Mouse (Mus musculus) lung, postnatal 14 days (tissue): ENCODE results near the gene Hoxd3.

ENCODE experiments used
- DNase-seq: peaks from one replicate; pipeline ENCODE4 v3.0.0; 2021

Gene Hoxd3

DNA sequence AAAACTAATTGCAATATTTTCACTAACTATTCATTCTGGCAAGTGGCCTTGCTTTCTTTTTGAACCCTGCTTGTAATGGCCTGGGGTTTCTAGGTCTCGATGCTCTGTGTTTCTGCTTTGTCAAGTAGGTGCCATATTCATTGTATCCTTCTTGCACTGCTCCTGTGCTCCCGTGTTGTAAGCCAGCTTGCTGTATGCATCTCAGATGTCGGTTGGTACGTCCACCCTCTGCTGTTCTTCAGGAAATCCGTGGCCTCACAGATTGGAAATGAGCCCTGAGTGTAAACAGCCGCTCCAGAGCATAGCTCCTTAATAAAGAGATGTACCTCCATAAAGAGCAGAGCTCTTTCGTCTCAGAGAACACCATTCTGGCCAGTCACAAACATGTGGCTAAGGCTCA is 4.1 kb upstream of the Hoxd3 start:
- DNase-seq: no peak

DNA sequence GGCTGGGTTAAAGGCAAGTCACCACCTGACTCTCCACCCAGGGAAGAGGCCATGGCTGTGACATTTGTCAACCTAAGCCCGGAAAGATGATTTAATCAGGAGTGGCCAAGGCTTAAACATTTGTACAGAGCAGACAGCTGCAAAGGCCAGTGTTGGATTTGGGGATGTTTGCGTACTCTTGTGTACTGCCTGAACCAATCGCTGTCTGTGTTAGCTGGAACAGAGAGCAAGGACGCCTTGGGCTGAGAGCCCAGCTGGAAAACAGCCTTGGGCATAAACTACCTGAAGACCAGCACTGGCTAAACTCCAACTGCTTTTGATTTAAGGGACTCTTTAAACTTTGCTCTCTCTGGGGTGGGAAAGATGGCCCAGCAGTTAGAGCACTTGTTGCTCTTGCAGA is 3.1 kb upstream of the Hoxd3 start:
- DNase-seq: no peak

DNA sequence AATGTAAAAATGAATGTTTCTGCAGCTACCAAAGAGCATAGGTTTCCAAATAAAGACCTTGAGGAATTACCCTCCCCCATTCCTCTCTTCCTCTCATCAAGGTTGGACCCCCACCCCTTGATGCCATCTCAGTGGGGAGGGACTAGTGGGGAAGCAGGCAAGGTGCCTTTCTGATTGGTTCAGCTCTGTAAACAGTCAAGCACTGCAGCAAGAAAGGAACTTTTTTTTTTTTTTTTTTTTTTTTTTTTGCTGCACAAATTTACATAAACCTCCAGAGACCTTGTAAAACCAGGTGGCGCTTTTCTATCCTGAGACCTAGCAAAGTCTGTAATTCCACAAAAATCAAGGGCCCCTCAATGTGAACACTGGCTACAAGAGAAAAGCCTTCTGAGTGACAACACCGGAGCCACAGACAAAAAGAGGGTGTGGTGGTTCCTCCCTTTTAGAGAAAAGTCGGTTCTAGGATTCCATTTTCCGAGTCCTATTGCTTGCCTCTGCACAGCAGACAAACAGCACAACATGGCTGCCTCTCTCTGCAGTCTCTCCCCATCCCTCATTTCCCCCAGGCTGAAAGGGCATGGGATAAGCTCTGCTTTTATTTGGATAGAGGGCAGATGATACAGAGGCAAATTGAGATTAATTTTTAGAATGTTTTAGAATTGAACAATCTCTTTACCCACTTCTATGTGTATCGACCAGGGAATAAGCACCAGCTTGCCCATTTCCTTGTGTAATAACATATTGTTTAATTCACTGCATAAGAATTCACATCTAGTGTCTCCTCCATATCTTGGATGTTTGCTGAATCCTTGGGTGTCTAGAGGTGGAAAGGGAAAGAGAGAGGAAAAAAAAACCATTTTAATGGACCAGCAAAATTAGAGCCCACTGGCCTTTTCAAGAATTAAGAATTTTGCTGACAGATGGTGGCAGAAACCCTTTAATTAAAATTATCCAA is 2.0 kb upstream of the Hoxd3 start:
- no peak for DNase-seq

DNA sequence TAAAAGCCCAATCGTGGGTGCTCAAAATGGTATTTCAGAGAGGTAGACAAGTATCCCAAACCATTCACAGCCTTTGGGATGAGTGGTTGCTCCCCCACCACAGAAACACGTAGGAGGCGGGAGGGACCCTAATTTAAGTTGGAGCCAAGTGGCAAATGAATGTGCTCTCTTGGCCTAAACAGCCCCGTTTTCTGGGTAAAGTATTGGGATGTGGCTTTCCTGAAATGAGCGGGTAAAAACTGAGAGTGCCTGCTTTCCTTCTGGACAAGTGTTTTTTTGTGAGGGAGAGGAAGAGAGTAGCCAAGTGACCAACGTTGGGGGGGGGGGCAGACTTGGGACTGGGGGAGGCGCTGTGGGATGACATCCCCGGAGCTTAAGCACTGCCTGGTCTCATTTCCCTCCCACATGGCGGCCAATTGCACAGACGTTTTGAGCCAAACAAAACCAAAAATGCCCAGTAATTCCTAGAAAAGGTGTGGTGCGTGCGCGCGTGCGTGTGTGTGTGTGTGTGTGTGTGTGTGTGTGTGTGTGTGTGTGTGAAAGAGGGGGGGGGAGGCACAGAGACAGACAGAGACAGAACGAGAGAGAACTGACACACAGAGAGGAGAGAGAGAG is 691 bp upstream of the Hoxd3 start:
- DNase-seq: no peak

DNA sequence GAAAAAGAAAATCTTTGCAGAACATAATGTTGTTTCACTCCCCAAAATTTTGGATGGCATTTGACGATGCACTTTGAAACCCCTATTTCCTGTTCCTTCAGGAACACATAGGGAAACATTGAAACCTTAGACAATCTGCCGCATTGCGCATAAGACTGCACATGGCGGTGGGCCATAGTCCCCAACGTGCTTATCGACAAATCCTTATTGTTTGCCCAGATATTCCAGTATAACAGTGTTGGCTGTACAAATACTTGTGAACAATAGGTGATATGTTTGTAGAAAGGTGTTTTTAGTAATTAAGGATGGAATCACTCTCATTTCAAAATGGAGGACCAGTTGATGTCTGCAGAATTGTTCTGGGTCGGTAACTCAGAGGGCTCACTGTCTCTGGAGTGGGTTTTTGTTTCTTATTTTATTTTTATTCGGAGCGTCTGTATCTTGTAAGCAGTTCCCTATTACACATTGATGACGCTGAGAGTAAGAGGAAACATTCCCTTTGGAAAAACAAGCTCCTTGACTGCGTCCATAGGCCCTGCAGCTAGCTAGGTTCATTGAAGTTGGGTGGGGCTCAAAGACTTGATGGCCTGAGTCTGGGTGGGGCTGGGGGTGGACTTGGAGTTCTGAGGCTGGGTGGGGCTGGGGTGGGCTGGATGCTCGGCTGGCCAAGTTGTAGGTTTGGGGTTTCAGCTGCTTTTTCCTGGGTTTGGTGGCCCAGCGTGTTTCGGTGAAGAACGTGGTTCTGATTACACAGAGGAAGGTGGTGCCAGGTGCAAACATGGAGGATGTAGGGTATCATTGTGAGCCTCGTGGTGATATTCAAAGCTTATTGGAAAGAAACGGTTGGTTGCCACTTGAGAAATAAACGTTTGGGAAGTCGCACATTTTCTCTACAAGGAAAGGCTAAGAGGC is 1.8 kb downstream of the Hoxd3 start:
- DNase-seq: no peak

DNA sequence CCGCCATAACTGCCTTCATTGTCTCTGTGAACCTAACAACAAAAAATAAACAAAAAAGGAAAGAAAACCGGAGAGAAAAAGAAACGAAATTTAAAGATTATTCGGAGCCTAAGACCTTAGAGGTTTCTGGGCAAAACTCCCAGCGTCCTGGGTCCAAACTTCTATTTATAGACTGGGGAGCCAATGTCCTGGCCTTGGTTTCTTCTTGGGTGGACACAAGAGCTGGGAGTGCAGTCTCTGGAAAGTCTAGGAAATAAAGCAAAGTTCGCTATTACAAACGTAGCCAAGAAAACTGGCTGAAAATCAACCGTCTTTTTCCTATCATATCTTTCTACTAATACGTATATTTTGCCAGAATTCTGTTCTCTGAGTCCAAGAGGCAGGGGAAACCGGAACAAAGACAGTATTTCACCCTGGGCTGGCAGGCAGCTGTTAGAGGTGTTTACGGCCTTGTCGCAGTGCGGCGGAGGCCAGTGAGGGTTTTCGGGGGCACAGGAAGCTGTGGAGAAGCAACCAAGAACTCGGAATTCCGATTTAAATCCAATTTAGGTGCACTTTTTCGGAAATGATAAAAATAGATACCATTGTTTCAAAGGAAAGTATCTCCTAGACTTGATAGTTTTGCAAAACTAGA is 2.5 kb downstream of the Hoxd3 start:
- no peak for DNase-seq

DNA sequence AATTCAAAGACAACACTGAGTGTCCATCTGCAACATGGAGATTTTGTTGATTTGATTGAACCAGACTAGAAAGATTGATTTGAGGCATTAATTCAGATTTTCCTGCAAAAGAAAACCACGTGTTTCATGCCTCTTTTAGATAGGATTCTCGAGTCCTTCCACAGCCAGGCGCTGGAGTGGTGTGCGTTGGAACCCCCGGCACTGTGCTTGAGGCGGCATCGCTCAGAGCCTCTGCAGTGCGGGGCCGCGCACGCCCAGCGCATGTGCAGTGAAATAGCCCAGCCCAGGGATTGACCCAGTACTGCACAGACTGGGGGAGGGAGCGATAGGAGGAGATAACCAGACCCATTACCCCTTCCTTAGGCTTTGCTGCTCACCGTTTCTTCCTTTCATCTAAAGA is 3.2 kb downstream of the Hoxd3 start:
- no peak for DNase-seq

DNA sequence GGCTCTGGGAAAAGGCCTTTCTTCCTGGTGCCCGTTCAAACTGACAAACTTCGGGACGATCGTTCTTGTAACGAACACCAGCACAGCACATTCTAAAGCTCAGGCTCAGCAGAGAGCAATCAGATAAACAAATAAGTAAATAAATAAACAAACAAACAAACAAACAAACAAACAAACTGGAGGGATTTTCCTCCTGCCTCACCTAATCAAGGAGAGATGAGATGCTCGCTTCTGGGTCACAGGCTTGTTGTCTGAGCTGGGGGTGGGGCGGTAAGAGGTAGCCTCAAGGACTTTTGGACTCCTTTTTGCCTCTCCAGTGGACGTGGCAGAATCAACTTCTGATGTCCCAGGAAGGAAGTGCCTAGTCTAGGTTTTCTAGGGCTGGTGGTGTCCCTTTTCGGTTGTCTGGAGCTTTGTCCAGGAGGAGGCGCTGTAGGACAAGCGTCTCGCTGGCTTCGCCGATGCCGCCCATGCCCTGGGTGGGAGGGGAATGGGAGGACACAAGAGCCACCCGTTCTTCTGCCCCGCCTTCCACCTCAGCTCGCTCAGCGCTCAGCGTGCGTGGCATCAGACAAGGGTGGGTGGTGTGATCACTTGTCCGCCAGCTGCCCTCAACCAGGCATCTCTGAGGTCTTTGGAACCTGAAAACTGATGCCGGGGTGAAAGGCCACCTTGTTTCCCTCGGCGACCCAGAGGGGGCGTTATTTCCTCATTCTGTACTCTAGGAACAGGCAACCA is 3.9 kb downstream of the Hoxd3 start:
- peak; percentile 90 for DNase-seq

DNA sequence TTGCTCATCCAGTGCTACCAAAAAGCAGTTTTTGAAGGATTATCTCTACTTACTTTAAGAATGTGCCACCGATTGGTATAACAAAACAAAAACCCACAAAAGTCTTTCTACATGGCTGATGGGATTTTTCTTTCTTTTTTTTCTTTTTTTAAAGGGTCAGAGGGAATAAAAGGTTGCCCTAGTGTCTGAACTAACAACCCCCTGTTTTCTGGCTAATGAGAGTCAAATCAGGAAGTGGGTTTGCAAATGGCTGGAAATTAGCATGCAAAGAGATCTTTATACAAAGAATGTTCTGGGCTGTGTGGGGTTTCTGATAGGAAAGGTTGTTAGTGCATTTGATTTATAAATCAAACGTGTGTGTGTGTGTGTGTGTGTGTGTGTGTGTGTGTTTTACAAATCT is 8.7 kb downstream of the Hoxd3 start:
- DNase-seq: no peak

DNA sequence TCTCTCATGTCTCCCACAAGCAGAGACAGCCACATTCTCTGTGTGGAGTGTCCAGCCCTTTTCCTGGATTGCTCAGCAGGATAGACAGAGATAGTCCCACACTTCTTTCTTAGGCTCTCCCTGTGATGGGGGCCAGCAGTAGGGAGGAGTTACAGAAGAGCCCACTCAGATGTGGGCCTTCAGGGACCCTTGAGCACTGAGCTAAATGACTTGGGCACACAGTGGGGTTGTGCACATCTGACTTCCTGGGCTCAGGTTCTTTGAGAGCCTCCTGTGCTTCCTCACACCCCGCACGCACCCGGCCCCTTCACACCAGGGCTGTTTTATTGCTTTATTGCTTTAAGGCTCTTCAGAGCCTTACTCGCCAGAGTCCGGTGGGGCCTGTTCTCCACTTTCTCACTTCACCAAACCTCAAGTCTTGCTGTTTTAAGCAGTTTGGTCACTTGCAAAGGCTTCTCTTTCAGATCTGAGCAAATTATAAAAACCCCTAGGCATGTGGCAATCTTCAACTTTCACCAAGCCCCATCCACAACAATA is 9.3 kb downstream of the Hoxd3 start:
- DNase-seq: no peak

DNA sequence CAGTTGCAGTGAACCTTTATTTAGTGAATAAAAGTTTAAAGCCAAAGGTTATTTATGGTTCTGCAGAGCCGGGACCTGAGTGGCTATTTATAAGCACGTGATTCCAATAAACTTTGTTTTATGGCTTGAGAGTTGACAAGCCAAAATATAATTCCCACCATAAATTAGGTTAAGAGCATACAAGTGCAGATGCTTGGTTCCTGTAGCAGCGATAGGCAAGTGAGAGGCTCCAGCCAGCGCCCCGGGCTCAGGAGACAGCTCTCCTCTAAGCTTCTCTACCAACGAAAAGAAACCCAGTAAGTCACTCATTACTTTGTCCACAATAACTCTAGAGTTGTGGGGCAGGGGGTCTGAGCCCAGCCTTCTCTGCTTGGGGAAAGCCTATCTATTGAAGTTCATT is 10.2 kb downstream of the Hoxd3 start:
- no peak for DNase-seq

DNA sequence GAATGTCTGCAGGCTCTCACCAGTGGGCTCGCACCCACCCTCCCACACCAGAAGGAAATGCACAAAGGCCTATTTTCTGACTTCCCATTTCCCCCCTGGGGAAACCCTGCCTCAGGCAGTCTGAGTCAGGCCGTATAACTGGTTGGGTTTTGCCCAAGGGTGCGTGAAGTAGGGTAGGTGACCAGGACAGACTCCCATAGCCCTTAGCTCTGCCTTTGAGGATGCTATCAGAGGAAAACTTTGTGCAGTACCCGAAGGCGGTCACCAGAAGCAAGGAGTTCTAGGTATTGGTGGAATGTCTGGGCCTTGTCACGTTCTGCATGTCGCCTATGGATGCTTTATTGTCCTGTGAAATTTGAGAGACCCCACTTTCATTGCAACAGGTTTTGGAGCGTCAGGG is 11.2 kb downstream of the Hoxd3 start:
- DNase-seq: no peak

DNA sequence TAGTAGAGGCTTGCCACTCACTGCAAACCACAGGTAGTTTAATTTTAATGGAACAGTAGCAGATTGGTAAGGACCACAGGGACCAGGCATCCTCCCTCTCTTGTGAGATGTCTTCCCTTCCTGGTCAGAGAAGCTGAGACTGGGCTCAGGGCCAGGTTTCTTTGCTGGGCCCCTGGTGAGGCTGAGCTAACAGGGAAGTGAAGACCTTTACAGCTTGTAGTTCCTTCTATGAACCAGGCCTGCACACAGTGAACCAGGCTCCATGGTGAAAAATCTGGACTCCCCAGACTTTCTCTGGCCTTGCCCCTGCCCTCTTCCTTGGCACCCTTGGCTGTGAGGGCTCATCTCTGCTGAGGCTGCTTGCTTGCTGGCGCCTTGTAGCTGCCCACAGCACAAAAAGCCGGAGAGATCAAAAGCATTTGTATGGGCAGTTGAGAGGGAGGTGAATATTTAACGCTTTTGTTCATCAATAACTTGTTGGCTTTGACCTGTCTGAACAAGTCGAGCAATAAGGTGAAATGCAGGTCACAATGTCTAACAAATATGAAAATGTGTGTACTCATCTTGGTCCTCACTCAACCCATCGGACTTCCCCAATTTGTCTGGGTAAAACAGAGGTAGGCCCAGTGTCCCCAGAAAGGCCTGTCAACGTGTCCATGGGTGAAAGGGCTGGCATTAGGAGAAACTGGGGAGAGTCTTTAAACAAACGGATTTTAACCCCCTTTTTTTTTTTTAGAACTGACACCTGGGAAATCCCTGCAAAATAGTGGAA is 12.7 kb downstream of the Hoxd3 start:
- no peak for DNase-seq

DNA sequence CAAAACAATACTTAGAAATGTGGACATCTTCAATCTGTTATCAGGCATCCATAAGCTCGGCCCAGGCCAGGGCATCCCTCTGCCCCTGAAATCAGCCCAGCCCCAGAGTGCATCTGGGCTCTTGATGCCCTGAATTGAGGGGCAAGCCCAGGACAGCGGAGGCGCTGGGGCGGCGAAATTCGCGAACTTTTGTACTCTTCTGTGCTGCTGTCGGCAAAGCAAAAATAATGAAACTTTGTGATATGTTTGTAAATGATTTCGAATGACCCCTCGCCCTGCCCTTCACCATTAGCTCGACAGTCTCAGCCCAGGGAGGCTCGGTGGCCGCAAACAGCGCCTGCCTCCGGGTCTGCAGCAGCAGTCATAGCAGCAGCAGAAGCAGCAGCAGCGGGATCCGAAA is 13.4 kb downstream of the Hoxd3 start:
- no peak for DNase-seq

DNA sequence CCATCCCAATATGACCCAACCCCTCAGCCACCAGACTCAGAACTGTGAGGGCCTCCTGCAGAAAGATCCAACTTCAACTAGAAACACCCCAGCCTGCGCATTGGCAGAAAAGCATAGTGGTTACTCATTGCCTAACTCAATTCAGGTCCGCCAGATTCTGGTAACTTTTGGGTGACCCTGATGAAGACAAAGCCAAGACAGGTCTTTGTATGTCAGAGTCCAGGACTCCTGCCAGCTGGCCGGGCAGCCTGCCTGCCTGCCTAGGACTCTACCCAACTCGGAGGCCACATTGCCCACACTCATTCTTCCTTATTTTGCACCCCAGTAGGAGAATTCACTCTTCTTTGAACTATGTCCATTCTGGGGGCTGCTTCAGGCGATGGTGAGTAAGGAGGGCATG is 14.8 kb downstream of the Hoxd3 start, which contains the start of gene Gm28230:
Gene Gm28230, plus strand, starts transcription at position 178 of the 400 bp plus-strand sequence.
- no peak for DNase-seq

DNA sequence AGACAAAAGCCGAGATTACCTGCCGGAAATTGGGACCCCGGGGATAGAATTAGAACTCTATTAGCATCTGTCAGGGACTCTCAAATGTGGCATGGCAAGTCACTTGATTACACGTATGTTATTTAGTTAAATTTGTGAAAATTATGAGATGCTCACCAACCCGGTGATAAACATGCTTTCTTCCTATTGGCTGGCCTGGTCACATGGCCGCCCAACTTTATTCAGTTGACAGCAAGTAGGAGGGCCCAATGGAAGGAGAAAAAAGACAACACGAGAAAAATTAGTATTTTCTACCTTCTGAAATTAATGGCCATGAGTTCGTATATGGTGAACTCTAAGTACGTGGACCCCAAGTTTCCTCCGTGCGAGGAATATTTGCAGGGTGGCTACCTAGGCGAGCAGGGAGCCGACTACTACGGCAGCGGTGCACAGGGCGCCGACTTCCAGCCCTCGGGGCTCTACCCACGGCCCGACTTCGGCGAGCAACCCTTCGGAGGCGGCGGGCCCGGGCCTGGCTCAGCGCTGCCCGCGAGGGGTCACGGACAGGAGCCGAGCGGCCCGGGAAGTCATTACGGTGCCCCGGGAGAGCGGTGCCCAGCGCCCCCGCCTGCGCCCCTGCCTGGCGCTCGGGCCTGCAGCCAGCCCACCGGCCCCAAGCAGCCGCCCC is 15.4 kb downstream of the Hoxd3 start:
- DNase-seq: no peak

DNA sequence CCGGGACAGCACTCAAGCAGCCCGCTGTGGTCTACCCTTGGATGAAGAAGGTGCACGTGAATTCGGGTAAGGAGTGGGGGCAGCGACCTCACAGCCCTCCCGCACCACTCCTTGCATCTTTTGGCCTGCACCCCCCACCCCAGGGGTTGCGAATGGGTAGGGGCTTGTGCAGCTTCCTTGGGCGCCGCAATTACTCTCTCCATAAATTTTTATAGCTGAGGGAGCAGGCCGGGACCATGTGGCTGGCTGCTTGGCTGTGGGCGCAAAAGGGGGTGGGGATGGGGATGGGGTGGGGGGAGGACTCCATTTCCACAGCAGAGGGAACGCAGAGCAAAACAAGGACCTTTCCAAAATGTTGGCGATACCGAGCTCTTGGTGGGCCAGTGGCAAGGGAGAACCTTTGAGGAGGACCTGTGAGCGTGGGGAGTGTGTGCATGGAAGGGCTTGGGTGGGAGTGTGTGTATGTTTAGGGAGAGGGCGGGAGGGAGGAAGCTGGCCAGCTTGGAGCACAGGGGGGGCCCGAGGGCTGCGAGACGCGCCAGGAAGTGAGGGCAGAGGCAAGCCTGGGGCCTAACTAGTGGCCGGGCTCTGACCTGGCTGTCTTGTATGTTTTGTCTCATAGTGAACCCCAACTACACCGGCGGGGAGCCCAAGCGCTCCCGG is 16.0 kb downstream of the Hoxd3 start:
- no peak for DNase-seq

DNA sequence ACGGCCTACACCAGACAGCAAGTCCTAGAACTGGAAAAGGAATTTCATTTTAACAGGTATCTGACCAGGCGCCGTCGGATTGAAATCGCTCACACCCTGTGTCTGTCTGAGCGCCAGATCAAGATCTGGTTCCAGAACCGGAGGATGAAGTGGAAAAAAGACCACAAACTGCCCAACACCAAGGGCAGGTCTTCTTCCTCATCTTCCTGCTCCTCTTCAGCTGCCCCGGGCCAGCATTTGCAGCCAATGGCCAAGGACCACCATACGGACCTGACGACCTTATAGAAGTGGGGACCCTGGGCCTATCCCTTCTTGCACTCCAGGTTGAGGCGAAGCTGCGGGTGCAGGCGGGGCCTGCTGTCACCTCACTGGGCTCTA is 16.6 kb downstream of the Hoxd3 start:
- no peak for DNase-seq

DNA sequence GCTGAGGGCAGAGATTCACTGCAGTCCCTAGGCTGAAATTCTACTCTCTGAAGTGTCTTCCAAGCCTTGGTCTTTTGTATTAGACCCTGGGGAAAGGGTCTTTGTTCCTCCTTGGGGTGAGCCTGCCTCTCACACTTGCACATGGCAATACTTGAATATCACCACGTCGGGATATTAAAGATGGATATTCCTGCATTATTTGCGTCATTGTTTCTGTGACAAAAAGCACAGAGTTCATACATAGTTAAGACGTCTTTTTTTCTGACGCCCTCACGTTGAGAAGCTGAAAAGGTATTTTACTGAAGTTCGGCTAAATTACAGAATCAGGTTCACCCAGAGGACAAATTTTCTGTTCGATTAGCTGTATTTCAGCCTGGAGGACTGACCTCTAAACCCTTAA is 18.6 kb downstream of the Hoxd3 start:
- no peak for DNase-seq

DNA sequence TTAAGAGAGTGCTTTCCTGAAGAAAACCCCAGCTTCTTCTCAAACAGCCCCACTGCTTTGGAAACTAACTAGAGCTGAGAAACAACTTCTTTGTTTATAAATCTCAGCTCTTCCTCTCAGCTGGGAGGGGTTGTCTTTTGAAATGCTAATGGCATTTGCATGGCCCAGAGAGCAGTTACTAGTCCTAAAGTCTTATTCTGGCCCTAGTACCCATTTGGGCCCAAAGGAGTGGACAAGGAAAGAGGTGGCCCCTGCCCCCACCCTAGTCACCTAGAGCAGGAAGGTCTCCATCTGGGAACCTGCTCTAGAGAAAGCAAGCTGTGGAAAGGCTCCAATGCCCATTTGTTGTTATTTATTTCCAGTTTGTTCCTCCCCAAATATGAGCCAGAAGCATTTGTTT is 19.3 kb downstream of the Hoxd3 start:
- no peak for DNase-seq
